Comparison of ENCODE assay signal across 10 mouse cellular contexts in the genomic region with DNA sequence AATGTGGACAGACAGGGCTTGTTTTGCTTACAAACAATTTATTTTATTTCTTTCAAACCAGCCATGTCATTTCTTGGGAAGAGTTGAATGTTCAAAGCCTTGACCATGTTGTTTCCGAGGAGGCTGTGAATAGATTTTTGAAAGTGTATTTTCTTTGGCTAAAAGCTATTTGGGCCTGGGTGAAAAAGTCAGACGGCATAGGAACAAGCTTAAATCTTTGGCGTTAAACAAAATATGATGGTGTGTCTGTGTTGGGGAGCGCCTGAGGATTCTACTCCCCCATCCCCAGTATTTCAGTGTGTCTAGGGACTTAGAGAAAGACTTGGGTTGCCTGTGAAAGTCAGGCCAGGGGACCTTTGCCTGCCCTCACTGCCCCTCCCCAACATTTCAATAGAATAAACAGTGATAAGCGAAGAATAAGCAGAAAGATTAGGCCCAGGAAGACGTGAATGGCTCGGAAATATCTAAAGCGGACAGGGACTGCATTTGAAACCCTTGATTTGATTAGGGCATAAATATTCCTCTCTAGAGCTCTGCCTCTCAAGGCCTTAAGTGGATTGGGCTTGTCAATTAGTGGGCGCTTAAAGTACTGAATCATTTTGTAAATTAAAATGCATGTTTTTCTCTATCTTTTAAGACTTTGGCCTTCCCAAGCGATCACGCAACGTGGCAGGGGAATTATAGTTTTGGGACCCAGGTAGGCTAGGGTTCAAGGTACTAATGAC. TPM values are rescaled to one million over a fixed set of nuclear protein-coding genes. Genes with fewer than 3 reads are reported as not detected.
A peak's percentile ranks its signal among the peaks of the same experiment; 100 is the strongest.
DNase-seq lines count a peak whose midpoint lies in the region; ATAC-seq and TF ChIP-seq lines count a peak whose summit lies in the region.
"Had no signal": no experiment of that assay in that cellular context is flagged by ENCODE, and none has a peak within 500 bp of the region (broad histone marks: within the 10 kb centered on the region; RNA-seq: fewer than 3 reads in every experiment).

No protein-coding gene starts in this region.

- H3K4me1 ChIP-seq in heart, embryonic 16.5 days (ENCODE audit: control insufficient read depth, insufficient read depth, low read length) = peaks cover 5% of the 10 kb centered on the region; the same call in 1 of the 2 replicates
- H3K4me1 ChIP-seq in midbrain, embryonic 11.5 days (ENCODE audit: control insufficient read depth, insufficient read depth, low read length) = peaks cover 12% of the 10 kb centered on the region
- H3K4me1 ChIP-seq in midbrain, embryonic 13.5 days (replicated peaks) = peaks cover 12% of the 10 kb centered on the region
- H3K4me1 ChIP-seq in limb, embryonic 14.5 days (ENCODE audit: control insufficient read depth, insufficient read depth, low read length) = peaks cover 3% of the 10 kb centered on the region
- no peaks in the 10 kb centered on the region; the same call in 1 of the 2 replicates for H3K4me1 ChIP-seq in stomach, postnatal 0 days (replicated peaks; ENCODE audit: control insufficient read depth, insufficient read depth)

- no peaks in the 10 kb centered on the region for H3K9me3 ChIP-seq in heart, embryonic 16.5 days (replicated peaks; ENCODE audit: control insufficient read depth, low read length)
- H3K9me3 ChIP-seq in midbrain, embryonic 11.5 days (ENCODE audit: control insufficient read depth, low read length) = no peaks in the 10 kb centered on the region
- H3K9me3 ChIP-seq in midbrain, embryonic 13.5 days = no peaks in the 10 kb centered on the region
- no peaks in the 10 kb centered on the region for H3K9me3 ChIP-seq in limb, embryonic 14.5 days (ENCODE audit: control insufficient read depth, low read length)
- H3K9me3 ChIP-seq in stomach, postnatal 0 days (ENCODE audit: control insufficient read depth, low read length) = no peaks in the 10 kb centered on the region
- H3K9me3 ChIP-seq: hindbrain, embryonic 15.5 days had no signal

- TF ChIP-seq POLR2A in limb, embryonic 14.5 days (IDR thresholded peaks at IDR 0.05; ENCODE audit: borderline replicate concordance, extremely low read depth, insufficient read depth, insufficient read length) = no peak

- TF ChIP-seq EP300 in stomach, postnatal 0 days (optimal IDR thresholded peaks at IDR 0.05) = no peak

- H3K36me3 ChIP-seq in heart, embryonic 16.5 days (ENCODE audit: control insufficient read depth, insufficient read depth) = peaks cover 3% of the 10 kb centered on the region; the same call in 1 of the 2 replicates
- H3K36me3 ChIP-seq in midbrain, embryonic 11.5 days (ENCODE audit: control insufficient read depth, insufficient read depth, low read length) = no peaks in the 10 kb centered on the region
- no peaks in the 10 kb centered on the region for H3K36me3 ChIP-seq in midbrain, embryonic 13.5 days
- H3K36me3 ChIP-seq in limb, embryonic 14.5 days (ENCODE audit: control insufficient read depth, insufficient read depth, low read length) = peaks cover 33% of the 10 kb centered on the region
- H3K36me3 ChIP-seq in stomach, postnatal 0 days (ENCODE audit: control insufficient read depth, insufficient read depth, low read length) = no peaks in the 10 kb centered on the region
- H3K36me3 ChIP-seq: hindbrain, embryonic 15.5 days had no signal

- peaks cover 68% of the 10 kb centered on the region for H3K27me3 ChIP-seq in heart, embryonic 16.5 days (ENCODE audit: control insufficient read depth, insufficient read depth, low read length)
- H3K27me3 ChIP-seq in midbrain, embryonic 11.5 days (ENCODE audit: control insufficient read depth, insufficient read depth, low read length) = peaks cover 97% of the 10 kb centered on the region
- H3K27me3 ChIP-seq in midbrain, embryonic 13.5 days = peaks cover 97% of the 10 kb centered on the region
- H3K27me3 ChIP-seq in limb, embryonic 14.5 days (ENCODE audit: control insufficient read depth, insufficient read depth, low read length) = peaks cover 76% of the 10 kb centered on the region
- peaks cover 13% of the 10 kb centered on the region; the same call in 1 of the 2 replicates for H3K27me3 ChIP-seq in stomach, postnatal 0 days (ENCODE audit: control insufficient read depth, insufficient read depth, low read length)

- DNase-seq in heart, adult 18-20 months = no peak
- peak; percentile 91 for DNase-seq in midbrain, embryonic 11.5 days (ENCODE audit: low spot score, missing footprints)
- DNase-seq in limb, embryonic 14.5 days (ENCODE audit: low spot score) = no peak
- DNase-seq in stomach, postnatal 0 days (ENCODE audit: low spot score) = no peak
- no peak for DNase-seq in spleen, postnatal 4 days (ENCODE audit: low spot score in 2 of 2)

- peak overlapping the region; percentile 63 for H3K4me3 ChIP-seq in heart, embryonic 16.5 days (ENCODE audit: low read length)
- H3K4me3 ChIP-seq in midbrain, embryonic 11.5 days (ENCODE audit: low read depth, low read length) = no peak overlapping the region
- H3K4me3 ChIP-seq in midbrain, embryonic 13.5 days (replicated peaks) = no peak overlapping the region
- peak overlapping the region; percentile 51 for H3K4me3 ChIP-seq in limb, embryonic 14.5 days (replicated peaks; ENCODE audit: low read length)
- H3K4me3 ChIP-seq in stomach, postnatal 0 days (ENCODE audit: low read depth, low read length) = peak overlapping the region; percentile 40; the same call in 1 of the 2 replicates
- H3K4me3 ChIP-seq: hindbrain, embryonic 15.5 days had no signal

- WGBS in heart, embryonic 16.5 days = 44% methylated on average over 12 of the region's 12 CpGs
- 2% methylated on average over 12 of the region's 12 CpGs for WGBS in midbrain, embryonic 11.5 days
- WGBS in midbrain, embryonic 13.5 days = 4% methylated on average over 12 of the region's 12 CpGs
- WGBS in limb, embryonic 14.5 days = 27% methylated on average over 12 of the region's 12 CpGs
- WGBS in stomach, postnatal 0 days = 35% methylated on average over 12 of the region's 12 CpGs

- H3K4me2 ChIP-seq in heart, embryonic 16.5 days (ENCODE audit: low read depth, low read length) = peak overlapping the region; percentile 94
- H3K4me2 ChIP-seq in midbrain, embryonic 11.5 days = no peak overlapping the region
- H3K4me2 ChIP-seq in midbrain, embryonic 13.5 days (replicated peaks) = no peak overlapping the region
- peak overlapping the region; percentile 85 for H3K4me2 ChIP-seq in limb, embryonic 14.5 days (replicated peaks; ENCODE audit: low read depth, low read length, severe bottlenecking)
- peak overlapping the region; percentile 39 for H3K4me2 ChIP-seq in stomach, postnatal 0 days (replicated peaks; ENCODE audit: low read depth)
- H3K4me2 ChIP-seq: hindbrain, embryonic 15.5 days had no signal

- H3K27ac ChIP-seq in heart, embryonic 16.5 days (ENCODE audit: low read length) = no peak overlapping the region
- no peak overlapping the region for H3K27ac ChIP-seq in midbrain, embryonic 11.5 days (ENCODE audit: low read depth, low read length)
- no peak overlapping the region for H3K27ac ChIP-seq in midbrain, embryonic 13.5 days
- H3K27ac ChIP-seq in limb, embryonic 14.5 days (replicated peaks; ENCODE audit: low read depth, low read length) = peak overlapping the region; percentile 44
- H3K27ac ChIP-seq in stomach, postnatal 0 days (replicated peaks) = no peak overlapping the region
- H3K27ac ChIP-seq: hindbrain, embryonic 15.5 days had no signal

- ATAC-seq in heart, embryonic 16.5 days (replicated peaks; ENCODE audit: extremely low read depth, insufficient read depth, low FRiP score) = no peak
- ATAC-seq in midbrain, embryonic 11.5 days (ENCODE audit: low FRiP score) = no peak
- ATAC-seq in midbrain, embryonic 13.5 days = no peak
- no peak for ATAC-seq in limb, embryonic 14.5 days (ENCODE audit: low FRiP score, low read depth)
- no peak for ATAC-seq in stomach, postnatal 0 days (ENCODE audit: low FRiP score, low TSS enrichment)
- no peak for ATAC-seq in monocyte, adult 5-6 weeks (replicated peaks; ENCODE audit: insufficient number of reproducible peaks, low FRiP score, low TSS enrichment, poor library complexity, severe bottlenecking)

- H3K9ac ChIP-seq in heart, embryonic 16.5 days (ENCODE audit: low read length) = peak overlapping the region; percentile 25; the same call in 1 of the 2 replicates
- H3K9ac ChIP-seq in midbrain, embryonic 11.5 days (ENCODE audit: low read length) = no peak overlapping the region
- no peak overlapping the region for H3K9ac ChIP-seq in midbrain, embryonic 13.5 days (replicated peaks)
- peak overlapping the region; percentile 83 for H3K9ac ChIP-seq in limb, embryonic 14.5 days (ENCODE audit: low read depth, low read length, severe bottlenecking)
- peak overlapping the region; percentile 31; the same call in 1 of the 2 replicates for H3K9ac ChIP-seq in stomach, postnatal 0 days (ENCODE audit: low read length)
- H3K9ac ChIP-seq: hindbrain, embryonic 15.5 days had no signal

- no peak for TF ChIP-seq CTCF in stomach, postnatal 0 days (IDR thresholded peaks at IDR 0.05; ENCODE audit: low read depth)

RNA-seq across cellular contexts. Expression of gene Tbx3, which starts 4.3 kb away (rescaled TPM):
- polyA plus RNA-seq in heart, embryonic 16.5 days (2015; fragmentation: Nextera tagmentation; extraction: Ambion mirVana) = 7.4 and 10.6 TPM in 2 replicates
- 10 to 100 TPM; 10.1 to 10.9 TPM for total RNA-seq in heart, adult 18-20 months (2021)
- polyA plus RNA-seq in midbrain, embryonic 11.5 days (2014; fragmentation: Nextera tagmentation; extraction: Ambion mirVana) = 1.3 and 1.4 TPM in 2 replicates
- 1.6 and 2.3 TPM in 2 replicates for polyA plus RNA-seq in midbrain, embryonic 13.5 days (2015; fragmentation: Nextera tagmentation; extraction: Ambion mirVana)
- polyA plus RNA-seq in limb, embryonic 14.5 days (2012; rRNA removed) = 18.6 and 28.2 TPM in 2 replicates
- 23.9 and 27.6 TPM in 2 replicates for polyA plus RNA-seq in limb, embryonic 14.5 days (2014; fragmentation: Nextera tagmentation; extraction: Ambion mirVana)
- 6.8 and 7.5 TPM in 2 replicates for polyA plus RNA-seq in stomach, postnatal 0 days (2015; fragmentation: Nextera tagmentation; extraction: Ambion mirVana)
- not detected in 3 replicates for total RNA-seq in monocyte, adult 5-6 weeks (2017)
- polyA plus RNA-seq: erythroblast, embryonic 14.5 days had no signal

Comparison
In these comparisons a context has a peak if more than half of its experiments do, and no peak if none do; other contexts are left out.
1. H3K4me2 ChIP-seq: peak in heart, embryonic 16.5 days (single experiment), limb, embryonic 14.5 days (single experiment) and stomach, postnatal 0 days (single experiment); none in midbrain, embryonic 11.5 days (single experiment) and midbrain, embryonic 13.5 days (single experiment).
2. H3K4me3 ChIP-seq: peak in heart, embryonic 16.5 days (single experiment), limb, embryonic 14.5 days (single experiment) and stomach, postnatal 0 days (single experiment); none in midbrain, embryonic 11.5 days (single experiment) and midbrain, embryonic 13.5 days (single experiment).
3. H3K9ac ChIP-seq: peak in heart, embryonic 16.5 days (single experiment), limb, embryonic 14.5 days (single experiment) and stomach, postnatal 0 days (single experiment); none in midbrain, embryonic 11.5 days (single experiment) and midbrain, embryonic 13.5 days (single experiment).